Mouse (Mus musculus): ENCODE measurements around the gene Lect2. TPM values are rescaled to one million over a fixed set of nuclear protein-coding genes. Genes with fewer than 3 reads are reported as not detected.
A peak's percentile ranks its signal among the peaks of the same experiment; 100 is the strongest.

Gene Lect2
- polyA plus RNA-seq, 1 experiment from 2014 or later, result not detected

GRCm38 (mm10) chr13:56586046-56586445 lies 37.7 kb upstream of the Lect2 start:
- H3K9ac ChIP-seq (replicated peaks; ENCODE audit: low read length), result no peak overlapping the region
- DNase-seq (no peak), ATAC-seq (ENCODE audit: low FRiP score, low TSS enrichment) (no peak)
- H3K4me3 ChIP-seq (replicated peaks; ENCODE audit: low read depth, low read length), result no peak overlapping the region
- 91% methylated on average over 3 of the region's 3 CpGs for WGBS
- no peaks in the 10 kb centered on the region for H3K36me3 ChIP-seq (ENCODE audit: control insufficient read depth, insufficient read depth, low read length)
- H3K9me3 ChIP-seq (ENCODE audit: control insufficient read depth, low read length), result no peaks in the 10 kb centered on the region
- no peak overlapping the region for H3K27ac ChIP-seq (replicated peaks; ENCODE audit: low read depth, low read length)
- H3K4me1 ChIP-seq (ENCODE audit: control insufficient read depth, insufficient read depth, low read length), result peaks cover 13% of the 10 kb centered on the region
- H3K4me2 ChIP-seq (ENCODE audit: low read length), result no peak overlapping the region
- no peaks in the 10 kb centered on the region for H3K27me3 ChIP-seq (ENCODE audit: control insufficient read depth, insufficient read depth, low read length)

- 0 out of 2 replicates have a peak overlapping the region, but pooled peaks have one; percentile 20 for H3K27ac ChIP-seq (replicated peaks; ENCODE audit: low read depth, low read length)
- peak; percentile 26 for DNase-seq
Measured at GRCm38 (mm10) chr13:56582720-56583119, 34.4 kb upstream of the Lect2 start.

GRCm38 (mm10) chr13:56581961-56582434 lies 33.7 kb upstream of the Lect2 start:
- Histone ChIP-seq H3K4me1 (ENCODE audit: control insufficient read depth, insufficient read depth, low read length) (peaks cover 13% of the 10 kb centered on the region), H3K9ac (replicated peaks; ENCODE audit: low read length) (peak overlapping the region; percentile 42; the same call in 1 of the 2 replicates), H3K27ac (replicated peaks; ENCODE audit: low read depth, low read length) (peak overlapping the region; percentile 70), H3K9me3 (ENCODE audit: control insufficient read depth, low read length) (no peaks in the 10 kb centered on the region), H3K27me3 (ENCODE audit: control insufficient read depth, insufficient read depth, low read length) (no peaks in the 10 kb centered on the region), H3K36me3 (ENCODE audit: control insufficient read depth, insufficient read depth, low read length) (no peaks in the 10 kb centered on the region), H3K4me2 (ENCODE audit: low read length) (peak overlapping the region; percentile 38), H3K4me3 (replicated peaks; ENCODE audit: low read depth, low read length) (no peak overlapping the region)
- peak; percentile 87 for ATAC-seq (ENCODE audit: low FRiP score, low TSS enrichment)
- WGBS, result under 1% methylated on average over 6 of the region's 6 CpGs
- peak; percentile 66 for DNase-seq

More at GRCm38 (mm10) chr13:56582720-56583119, 34.4 kb upstream of the Lect2 start:
- 15% methylated on average over 3 of the region's 3 CpGs for WGBS
- no peak for ATAC-seq (ENCODE audit: low FRiP score, low TSS enrichment)
- Histone ChIP-seq H3K4me2 (ENCODE audit: low read length) (no peak overlapping the region), H3K4me3 (replicated peaks; ENCODE audit: low read depth, low read length) (no peak overlapping the region), H3K9ac (replicated peaks; ENCODE audit: low read length) (no peak overlapping the region), H3K27me3 (ENCODE audit: control insufficient read depth, insufficient read depth, low read length) (no peaks in the 10 kb centered on the region), H3K36me3 (ENCODE audit: control insufficient read depth, insufficient read depth, low read length) (no peaks in the 10 kb centered on the region), H3K4me1 (ENCODE audit: control insufficient read depth, insufficient read depth, low read length) (peaks cover 13% of the 10 kb centered on the region), H3K9me3 (ENCODE audit: control insufficient read depth, low read length) (no peaks in the 10 kb centered on the region)

DNA sequence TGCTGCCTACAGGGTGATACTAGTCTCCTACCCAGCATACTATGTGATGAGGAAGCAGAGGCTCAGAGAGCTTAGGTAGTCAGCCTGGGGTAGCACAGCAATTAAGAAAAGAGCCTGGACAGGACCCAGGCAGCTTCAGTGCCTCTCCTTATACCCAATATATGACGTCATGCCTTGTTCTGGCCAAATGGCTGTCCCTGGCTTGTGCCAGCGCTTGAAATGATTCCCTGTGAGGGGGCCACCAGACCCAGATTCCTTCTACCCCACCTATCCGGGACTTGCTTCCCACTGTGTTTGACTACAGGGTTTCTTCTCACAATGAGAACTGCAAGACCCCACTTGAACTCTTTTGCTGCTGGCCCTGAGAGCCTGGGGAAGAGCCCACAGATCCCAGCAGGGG lies 33.2 kb upstream of the Lect2 start:
- H3K9ac ChIP-seq (replicated peaks; ENCODE audit: low read length), result no peak overlapping the region
- H3K36me3 ChIP-seq (ENCODE audit: control insufficient read depth, insufficient read depth, low read length), result no peaks in the 10 kb centered on the region
- H3K4me1 ChIP-seq (ENCODE audit: control insufficient read depth, insufficient read depth, low read length), result peaks cover 13% of the 10 kb centered on the region
- no peak overlapping the region for H3K4me3 ChIP-seq (replicated peaks; ENCODE audit: low read depth, low read length)
- no peak overlapping the region for H3K4me2 ChIP-seq (ENCODE audit: low read length)
- DNase-seq (peak; percentile 37), ATAC-seq (ENCODE audit: low FRiP score, low TSS enrichment) (peak; percentile 27; the same call in 1 of the 2 replicates)
- H3K27ac ChIP-seq (replicated peaks; ENCODE audit: low read depth, low read length), result peak overlapping the region; percentile 52; the same call in 1 of the 2 replicates
- H3K27me3 ChIP-seq (ENCODE audit: control insufficient read depth, insufficient read depth, low read length), result no peaks in the 10 kb centered on the region
- WGBS, result 0% methylated on average over 3 of the region's 3 CpGs
- no peaks in the 10 kb centered on the region for H3K9me3 ChIP-seq (ENCODE audit: control insufficient read depth, low read length)

DNA sequence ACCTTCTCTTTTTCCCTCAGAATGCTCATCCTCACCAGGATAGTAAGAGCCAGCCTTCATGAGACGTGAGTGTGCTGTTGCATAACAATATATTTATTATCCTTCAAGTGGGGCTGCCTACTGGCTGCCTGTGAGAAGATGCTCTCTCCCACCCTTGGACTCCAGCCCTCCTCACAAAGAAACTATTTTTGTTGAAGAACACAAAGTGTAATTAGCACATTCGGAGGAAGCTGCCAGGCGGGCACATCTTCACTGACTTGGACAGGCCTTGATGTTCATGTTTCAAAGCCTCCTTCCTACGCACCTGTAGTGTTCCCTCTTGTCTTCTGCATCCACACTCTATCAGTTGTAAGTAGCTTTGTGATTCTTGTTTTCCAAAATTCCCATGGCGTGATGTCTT lies 32.1 kb upstream of the Lect2 start:
- Histone ChIP-seq H3K4me1 (ENCODE audit: control insufficient read depth, insufficient read depth, low read length) (peaks cover 13% of the 10 kb centered on the region), H3K9me3 (ENCODE audit: control insufficient read depth, low read length) (no peaks in the 10 kb centered on the region), H3K4me2 (ENCODE audit: low read length) (no peak overlapping the region), H3K27me3 (ENCODE audit: control insufficient read depth, insufficient read depth, low read length) (no peaks in the 10 kb centered on the region), H3K4me3 (replicated peaks; ENCODE audit: low read depth, low read length) (no peak overlapping the region), H3K27ac (replicated peaks; ENCODE audit: low read depth, low read length) (no peak overlapping the region), H3K36me3 (ENCODE audit: control insufficient read depth, insufficient read depth, low read length) (no peaks in the 10 kb centered on the region), H3K9ac (replicated peaks; ENCODE audit: low read length) (no peak overlapping the region)
- ATAC-seq (ENCODE audit: low FRiP score, low TSS enrichment) (no peak), DNase-seq (no peak)
- 83% methylated on average over 5 of the region's 5 CpGs for WGBS

GRCm38 (mm10) chr13:56578097-56578496 lies 29.8 kb upstream of the Lect2 start:
- Histone ChIP-seq H3K9me3 (ENCODE audit: control insufficient read depth, low read length) (no peaks in the 10 kb centered on the region), H3K36me3 (ENCODE audit: control insufficient read depth, insufficient read depth, low read length) (no peaks in the 10 kb centered on the region), H3K4me1 (ENCODE audit: control insufficient read depth, insufficient read depth, low read length) (peaks cover 13% of the 10 kb centered on the region), H3K4me3 (replicated peaks; ENCODE audit: low read depth, low read length) (no peak overlapping the region), H3K4me2 (ENCODE audit: low read length) (no peak overlapping the region), H3K27ac (replicated peaks; ENCODE audit: low read depth, low read length) (no peak overlapping the region), H3K9ac (replicated peaks; ENCODE audit: low read length) (no peak overlapping the region), H3K27me3 (ENCODE audit: control insufficient read depth, insufficient read depth, low read length) (no peaks in the 10 kb centered on the region)
- DNase-seq, result no peak
- no peak for ATAC-seq (ENCODE audit: low FRiP score, low TSS enrichment)
- WGBS, result 87% methylated on average over 5 of the region's 5 CpGs

DNA sequence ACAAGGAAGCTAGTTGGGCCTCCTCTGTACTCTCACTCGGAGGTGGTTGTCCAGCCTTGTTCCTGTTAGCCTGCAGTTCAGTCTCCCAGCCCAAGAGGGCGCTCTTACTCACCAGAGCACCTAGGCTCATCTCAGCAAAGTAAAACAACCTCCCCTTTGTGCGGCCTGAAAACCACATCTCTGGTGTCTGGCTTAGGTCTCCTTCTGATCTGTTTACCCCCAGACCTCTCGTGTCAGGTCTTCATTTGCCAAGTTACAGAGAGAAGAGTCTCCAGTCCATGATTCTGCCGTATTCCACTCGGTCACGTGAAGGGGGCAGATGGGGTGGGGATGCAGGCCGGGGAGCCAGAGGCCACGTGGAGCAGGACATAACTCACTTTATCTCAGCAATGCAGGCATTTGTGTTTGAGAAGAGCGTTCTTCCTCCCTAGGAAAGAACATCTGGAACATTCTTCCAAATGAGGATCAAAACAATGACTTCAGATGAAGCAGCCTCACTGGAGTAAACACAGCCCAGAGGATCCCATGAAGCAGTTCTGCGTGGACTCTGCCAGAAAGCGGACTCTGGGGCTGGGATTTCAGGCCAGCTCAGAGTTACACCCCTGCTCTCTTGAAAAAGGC lies 27.5 kb upstream of the Lect2 start:
- Histone ChIP-seq H3K9ac (replicated peaks; ENCODE audit: low read length) (no peak overlapping the region), H3K9me3 (ENCODE audit: control insufficient read depth, low read length) (no peaks in the 10 kb centered on the region), H3K4me2 (ENCODE audit: low read length) (no peak overlapping the region), H3K4me1 (ENCODE audit: control insufficient read depth, insufficient read depth, low read length) (no peaks in the 10 kb centered on the region), H3K27ac (replicated peaks; ENCODE audit: low read depth, low read length) (no peak overlapping the region), H3K36me3 (ENCODE audit: control insufficient read depth, insufficient read depth, low read length) (no peaks in the 10 kb centered on the region), H3K4me3 (replicated peaks; ENCODE audit: low read depth, low read length) (no peak overlapping the region), H3K27me3 (ENCODE audit: control insufficient read depth, insufficient read depth, low read length) (no peaks in the 10 kb centered on the region)
- ATAC-seq (ENCODE audit: low FRiP score, low TSS enrichment) (no peak), DNase-seq (peak; percentile 57)
- 72% methylated on average over 12 of the region's 12 CpGs for WGBS

DNA sequence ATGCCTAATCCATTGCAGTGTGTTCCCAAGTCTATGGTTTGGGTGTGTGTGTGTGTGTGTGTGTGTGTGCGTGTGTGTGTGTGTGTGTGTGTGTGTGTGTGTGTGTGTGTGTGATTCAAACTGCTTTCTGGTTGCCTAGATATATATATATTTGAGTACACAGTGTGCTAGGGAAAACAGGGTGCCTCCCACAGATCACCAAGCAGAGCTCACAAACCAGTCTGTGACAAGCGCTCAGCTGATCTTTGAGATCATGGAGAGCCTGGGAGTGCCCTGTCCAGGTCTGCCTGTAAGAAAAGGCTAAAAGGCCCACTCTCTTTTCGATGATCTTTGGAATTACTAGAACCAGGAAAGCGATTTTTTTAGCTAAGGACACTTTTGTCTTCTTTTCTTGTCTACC lies 26.8 kb upstream of the Lect2 start:
- H3K27ac ChIP-seq (replicated peaks; ENCODE audit: low read depth, low read length), result no peak overlapping the region
- no peak overlapping the region for H3K4me2 ChIP-seq (ENCODE audit: low read length)
- H3K9ac ChIP-seq (replicated peaks; ENCODE audit: low read length), result no peak overlapping the region
- no peaks in the 10 kb centered on the region for H3K36me3 ChIP-seq (ENCODE audit: control insufficient read depth, insufficient read depth, low read length)
- no peak overlapping the region for H3K4me3 ChIP-seq (replicated peaks; ENCODE audit: low read depth, low read length)
- 77% methylated on average over 4 of the region's 4 CpGs for WGBS
- ATAC-seq (ENCODE audit: low FRiP score, low TSS enrichment) (no peak), DNase-seq (no peak)
- H3K4me1 ChIP-seq (ENCODE audit: control insufficient read depth, insufficient read depth, low read length), result no peaks in the 10 kb centered on the region
- H3K9me3 ChIP-seq (ENCODE audit: control insufficient read depth, low read length), result no peaks in the 10 kb centered on the region
- no peaks in the 10 kb centered on the region for H3K27me3 ChIP-seq (ENCODE audit: control insufficient read depth, insufficient read depth, low read length)

GRCm38 (mm10) chr13:56571645-56572044 lies 23.3 kb upstream of the Lect2 start:
- Histone ChIP-seq H3K27me3 (ENCODE audit: control insufficient read depth, insufficient read depth, low read length) (no peaks in the 10 kb centered on the region), H3K4me3 (replicated peaks; ENCODE audit: low read depth, low read length) (no peak overlapping the region), H3K4me1 (ENCODE audit: control insufficient read depth, insufficient read depth, low read length) (no peaks in the 10 kb centered on the region), H3K4me2 (ENCODE audit: low read length) (no peak overlapping the region), H3K9me3 (ENCODE audit: control insufficient read depth, low read length) (no peaks in the 10 kb centered on the region), H3K27ac (replicated peaks; ENCODE audit: low read depth, low read length) (no peak overlapping the region), H3K36me3 (ENCODE audit: control insufficient read depth, insufficient read depth, low read length) (no peaks in the 10 kb centered on the region), H3K9ac (replicated peaks; ENCODE audit: low read length) (no peak overlapping the region)
- DNase-seq (no peak), ATAC-seq (ENCODE audit: low FRiP score, low TSS enrichment) (no peak)
- 95% methylated on average over 8 of the region's 8 CpGs for WGBS

Data from midbrain, embryonic 14.5 days (tissue).